Mouse (Mus musculus) ES-Bruce4 (cell line): ENCODE data around the gene Bmp4.

Experiments
- CTCF ChIP-seq: IDR thresholded peaks from one replicate; pipeline ENCODE4 v1.8.1; 2011; ENCODE audit warnings: low read depth, low read length
- POLR2A ChIP-seq: IDR thresholded peaks from one replicate; pipeline ENCODE4 v1.8.1; 2011; ENCODE audit warnings: low read length; ENCODE audit not compliant: insufficient read depth

GRCm38 (mm10) chr14:46344750-46345149 is 45.7 kb downstream of the Bmp4 start:
- no peak for TF ChIP-seq CTCF
- TF ChIP-seq POLR2A, result no peak
